Mouse (Mus musculus) liver, adult 2 months (tissue): ENCODE measurements around the gene Csk. TPM values are rescaled to one million over a fixed set of nuclear protein-coding genes. Genes with fewer than 3 reads are reported as not detected.
A peak's percentile ranks its signal among the peaks of the same experiment; 100 is the strongest.

ENCODE experiments used
- DNase-seq: peaks from one replicate; pipeline ENCODE4 v3.0.0-alpha.2; 2011; ENCODE audit warnings: low read depth, low spot score; ENCODE audit errors: extremely low read depth
- H3K27ac ChIP-seq: fragments of 200-500 bp; replicated peaks from 2 replicates; pipeline ENCODE4 v1.5.1; 2012; ENCODE audit warnings: low read depth, mild to moderate bottlenecking, control low read depth, inconsistent platforms, low read length; ENCODE audit not compliant: insufficient read depth
- H3K27me3 ChIP-seq: fragments of 200-500 bp; 2 replicates; pipeline ENCODE4 v1.6.1; 2012; ENCODE audit warnings: mild to moderate bottlenecking, moderate library complexity, low read length, inconsistent platforms; ENCODE audit not compliant: control insufficient read depth, insufficient read depth
- H3K36me3 ChIP-seq: fragments of 200-500 bp; 2 replicates; pipeline ENCODE4 v1.6.1; 2012; ENCODE audit warnings: low read length, inconsistent platforms; ENCODE audit not compliant: control insufficient read depth, insufficient read depth
- H3K4me1 ChIP-seq: fragments of 200-500 bp; 2 replicates; pipeline ENCODE4 v1.6.1; 2011; ENCODE audit warnings: low read length; ENCODE audit not compliant: control insufficient read depth, insufficient read depth
- H3K4me3 ChIP-seq: fragments of 200-500 bp; 2 replicates; pipeline ENCODE4 v1.5.1; 2011; ENCODE audit warnings: low read depth, mild to moderate bottlenecking, control low read depth, low read length, moderate library complexity; ENCODE audit not compliant: insufficient read depth
- H3K79me2 ChIP-seq: fragments of 200-500 bp; 2 replicates; pipeline ENCODE4 v1.6.1; 2012; ENCODE audit warnings: inconsistent platforms, mild to moderate bottlenecking, low read length, moderate library complexity; ENCODE audit not compliant: control insufficient read depth, insufficient read depth
- H3K9ac ChIP-seq: fragments of 200-500 bp; 2 replicates; pipeline ENCODE4 v1.6.1; 2012; ENCODE audit warnings: low read depth, mild to moderate bottlenecking, control low read depth, inconsistent platforms, low read length
- CTCF ChIP-seq: fragments of 200-500 bp; IDR thresholded peaks from 2 replicates; pipeline ENCODE4 v1.5.1; 2011; ENCODE audit warnings: low read depth, low read length, control low read depth
- POLR2A ChIP-seq: fragments of 200-500 bp; IDR thresholded peaks from 2 replicates; pipeline ENCODE4 v1.6.1; 2011; ENCODE audit warnings: low read length, control low read depth; ENCODE audit not compliant: insufficient read depth; ENCODE audit errors: extremely low read depth
- WGBS: fragments of 180-500 bp; shearing (Covaris S2); methylation state at CpG from one replicate; pipeline ENCODE4 v1.1.7; 2018; 5-methylcytosine and 5-hydroxymethylcytosine counted together
- polyA plus RNA-seq: library from polyadenylated mRNA; depleted of rRNA; stranded (reverse); fragments of >200 nt; gene quantifications from 2 replicates; pipeline ENCODE4 v1.2.3, GENCODE M21; 2012
- total RNA-seq: library from RNA; depleted of rRNA; stranded (reverse); fragments of >200 nt; gene quantifications from 2 replicates; pipeline ENCODE4 v1.2.3, GENCODE M21; 2014

Gene Csk
- total and polyA plus RNA-seq, 2 experiments: 18.3 to 31.4 TPM

DNA sequence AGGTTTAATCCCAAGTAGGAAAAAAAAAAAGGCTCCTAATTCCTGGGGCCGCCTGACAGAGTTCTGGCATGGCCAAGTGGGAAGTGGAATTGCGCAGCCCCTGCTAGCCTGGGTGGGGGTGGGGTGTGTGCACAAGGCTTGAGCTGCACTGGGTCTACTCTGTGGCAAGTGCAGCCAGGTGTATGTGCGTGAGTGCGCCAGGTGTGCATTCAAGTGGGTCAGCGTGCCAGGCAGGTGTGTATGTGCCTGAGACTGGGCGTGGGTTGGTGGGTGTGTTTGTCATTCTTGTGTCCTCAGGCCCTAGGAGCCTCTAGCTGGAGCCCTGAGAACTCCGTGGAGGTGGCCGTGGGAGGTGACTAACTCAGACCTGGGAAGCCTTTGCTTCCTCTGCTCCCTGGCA is 13.1 kb upstream of the Csk start:
- WGBS: 92% methylated on average over 8 of the region's 8 CpGs
- Histone ChIP-seq H3K4me3 (no peak overlapping the region), H3K9ac (no peak overlapping the region), H3K79me2 (no peaks in the 10 kb centered on the region), H3K27me3 (no peaks in the 10 kb centered on the region), H3K4me1 (peaks cover 30% of the 10 kb centered on the region), H3K36me3 (no peaks in the 10 kb centered on the region), H3K27ac (no peak overlapping the region)
- no peak for TF ChIP-seq POLR2A
- no peak for TF ChIP-seq CTCF
- DNase-seq: no peak

GRCm38 (mm10) chr9:57664616-57665015 is 11.2 kb upstream of the Csk start:
- Histone ChIP-seq H3K4me3 (no peak overlapping the region), H3K4me1 (peaks cover 28% of the 10 kb centered on the region), H3K79me2 (no peaks in the 10 kb centered on the region), H3K9ac (peak overlapping the region; percentile 13; the same call in 1 of the 2 replicates), H3K27me3 (no peaks in the 10 kb centered on the region), H3K36me3 (no peaks in the 10 kb centered on the region), H3K27ac (peak overlapping the region; percentile 75)
- 23% methylated on average over 7 of the region's 7 CpGs for WGBS
- peak; percentile 97 for DNase-seq
- TF ChIP-seq CTCF (no peak), POLR2A (no peak)

DNA sequence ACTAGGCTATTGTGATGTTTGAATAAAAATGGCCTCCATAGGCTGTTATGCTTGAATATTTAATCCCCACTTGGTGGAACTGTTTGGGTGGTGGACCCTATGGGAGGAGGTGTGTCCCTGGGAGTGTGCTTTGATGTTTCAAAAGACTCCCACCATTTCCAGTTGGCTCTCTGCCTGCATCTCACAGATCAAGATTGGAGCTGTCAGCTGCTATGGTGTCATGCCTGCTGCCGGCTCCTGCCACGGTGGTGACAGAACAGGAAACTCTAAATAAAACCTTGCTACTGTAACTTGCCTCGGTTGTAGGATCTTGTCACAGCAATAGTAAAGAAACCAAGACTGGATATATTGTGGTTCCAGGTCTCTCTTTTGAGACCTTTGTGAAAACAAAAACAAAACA is 8.1 kb upstream of the Csk start:
- Histone ChIP-seq H3K36me3 (no peaks in the 10 kb centered on the region), H3K4me1 (peaks cover 11% of the 10 kb centered on the region), H3K27me3 (no peaks in the 10 kb centered on the region), H3K9ac (no peak overlapping the region), H3K4me3 (no peak overlapping the region), H3K79me2 (no peaks in the 10 kb centered on the region), H3K27ac (no peak overlapping the region)
- TF ChIP-seq CTCF (no peak), POLR2A (no peak)
- no peak for DNase-seq
- WGBS: 64% methylated on average over 3 of the region's 3 CpGs

DNA sequence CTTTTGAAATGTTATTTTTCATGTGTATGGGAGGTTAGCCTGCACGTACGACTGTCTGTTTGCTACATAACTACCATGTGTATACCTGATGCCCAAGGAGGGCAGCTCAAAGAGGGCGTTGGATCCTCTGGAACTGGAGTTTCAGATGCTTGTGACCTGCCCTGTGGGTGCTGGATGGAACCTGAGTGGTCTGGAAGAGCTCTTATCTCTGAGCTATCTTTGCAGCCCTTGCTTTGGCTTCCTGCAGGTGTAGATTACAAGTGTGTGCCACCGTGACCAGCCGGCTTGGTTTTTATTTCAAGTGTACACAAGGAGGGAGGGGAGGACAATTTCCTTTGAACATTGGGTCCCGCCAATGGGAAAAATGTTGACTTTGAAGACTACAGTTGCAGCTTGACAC is 7.1 kb upstream of the Csk start:
- 0 out of 2 replicates have a peak overlapping the region, but pooled peaks have one; percentile 21 for H3K27ac ChIP-seq
- H3K9ac ChIP-seq: no peak overlapping the region
- H3K4me3 ChIP-seq: no peak overlapping the region
- TF ChIP-seq CTCF: no peak
- no peak for TF ChIP-seq POLR2A
- H3K27me3 ChIP-seq: no peaks in the 10 kb centered on the region
- 45% methylated on average over 6 of the region's 6 CpGs for WGBS
- H3K79me2 ChIP-seq: no peaks in the 10 kb centered on the region
- peaks cover 14% of the 10 kb centered on the region for H3K4me1 ChIP-seq
- DNase-seq: no peak
- H3K36me3 ChIP-seq: no peaks in the 10 kb centered on the region

DNA sequence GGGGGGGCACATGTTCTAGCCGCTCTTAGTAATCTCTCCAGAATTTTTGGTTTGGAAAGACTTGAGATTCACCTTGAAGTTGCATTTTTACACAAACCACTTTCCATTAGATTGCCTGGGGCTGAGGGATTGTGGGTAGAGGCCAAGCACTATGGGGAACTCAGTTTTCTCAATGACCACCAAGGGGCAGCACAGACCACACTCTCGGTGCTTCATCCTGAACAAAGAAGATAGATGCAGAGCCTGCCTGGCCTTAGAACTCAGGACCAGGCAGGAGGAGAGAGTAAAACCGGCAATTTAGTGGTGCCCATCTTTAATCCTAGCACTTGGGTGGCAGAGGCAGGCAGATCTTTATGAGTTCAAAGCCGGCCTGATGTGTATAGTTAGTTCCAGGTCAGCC is 6.3 kb upstream of the Csk start:
- Histone ChIP-seq H3K36me3 (no peaks in the 10 kb centered on the region), H3K27ac (no peak overlapping the region), H3K27me3 (no peaks in the 10 kb centered on the region), H3K4me3 (no peak overlapping the region), H3K9ac (no peak overlapping the region), H3K79me2 (no peaks in the 10 kb centered on the region), H3K4me1 (peaks cover 14% of the 10 kb centered on the region)
- peak; percentile 75 for DNase-seq
- WGBS: 16% methylated on average over 4 of the region's 4 CpGs
- no peak for TF ChIP-seq POLR2A
- TF ChIP-seq CTCF: peak; percentile 79

GRCm38 (mm10) chr9:57658970-57659369 is 5.5 kb upstream of the Csk start:
- no peaks in the 10 kb centered on the region for H3K79me2 ChIP-seq
- no peak overlapping the region for H3K4me3 ChIP-seq
- no peak for DNase-seq
- H3K27ac ChIP-seq: no peak overlapping the region
- H3K27me3 ChIP-seq: no peaks in the 10 kb centered on the region
- TF ChIP-seq POLR2A (no peak), CTCF (no peak)
- H3K9ac ChIP-seq: no peak overlapping the region
- WGBS: 84% methylated on average over 4 of the region's 4 CpGs
- no peaks in the 10 kb centered on the region for H3K36me3 ChIP-seq
- peaks cover 11% of the 10 kb centered on the region for H3K4me1 ChIP-seq
